Mouse (Mus musculus): ENCODE measurements around the gene Rps29. TPM values are rescaled to one million over a fixed set of nuclear protein-coding genes. Genes with fewer than 3 reads are reported as not detected.

Rps29 gene
- polyA plus RNA-seq, 1 experiment from 2014 or later = 1,322 TPM

- Histone ChIP-seq H3K4me1 (peaks cover 9% of the 10 kb centered on the region; the same call in 1 of the 2 replicates), H3K27ac (replicated peaks) (no peak overlapping the region), H3K9me3 (replicated peaks) (no peaks in the 10 kb centered on the region), H3K36me3 (no peaks in the 10 kb centered on the region), H3K27me3 (ENCODE audit: low read depth, poor library complexity, severe bottlenecking) (no peaks in the 10 kb centered on the region), H3K4me3 (no peak overlapping the region)
- DNase-seq (ENCODE audit: low spot score) = no peak
- 88% methylated on average over 7 of the region's 7 CpGs for WGBS
These were observed 19.1 kb downstream of the Rps29 start for GRCm38 (mm10) chr12:69139841-69140240.

DNA sequence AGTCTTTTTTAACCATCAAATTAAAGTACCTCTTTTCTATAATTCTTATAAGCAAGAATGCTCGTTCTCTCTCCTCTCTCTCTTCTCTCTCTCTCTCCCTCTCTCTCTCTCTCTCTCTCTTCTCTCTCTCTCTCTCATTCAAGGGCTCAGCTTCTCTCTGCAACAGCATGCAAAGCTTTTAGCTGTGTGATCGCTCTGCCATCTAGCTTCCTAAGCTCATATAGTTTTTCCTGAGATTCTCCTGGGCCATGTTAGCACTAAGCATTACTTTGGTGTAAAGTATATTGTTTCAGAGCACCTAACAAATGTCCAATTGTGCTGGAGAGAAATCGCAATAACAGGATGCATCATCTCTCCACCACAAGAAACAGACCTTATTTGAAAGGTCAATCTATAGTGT, 19.8 kb downstream of the Rps29 start:
- H3K27ac ChIP-seq (replicated peaks) = no peak overlapping the region
- WGBS = 88% methylated on average over 3 of the region's 3 CpGs
- peaks cover 9% of the 10 kb centered on the region; the same call in 1 of the 2 replicates for H3K4me1 ChIP-seq
- DNase-seq (ENCODE audit: low spot score) = no peak
- H3K4me3 ChIP-seq = no peak overlapping the region
- H3K27me3 ChIP-seq (ENCODE audit: low read depth, poor library complexity, severe bottlenecking) = no peaks in the 10 kb centered on the region
- no peaks in the 10 kb centered on the region for H3K9me3 ChIP-seq (replicated peaks)
- no peaks in the 10 kb centered on the region for H3K36me3 ChIP-seq

- H3K36me3 ChIP-seq = no peaks in the 10 kb centered on the region
- no peaks in the 10 kb centered on the region for H3K9me3 ChIP-seq (replicated peaks)
- H3K27ac ChIP-seq (replicated peaks) = no peak overlapping the region
- no peaks in the 10 kb centered on the region for H3K27me3 ChIP-seq (ENCODE audit: low read depth, poor library complexity, severe bottlenecking)
- WGBS = 9% methylated on average over 10 of the region's 10 CpGs
- no peak for DNase-seq (ENCODE audit: low spot score)
- no peak overlapping the region for H3K4me3 ChIP-seq
- peaks cover 10% of the 10 kb centered on the region; the same call in 1 of the 2 replicates for H3K4me1 ChIP-seq
These were observed 27.0 kb downstream of the Rps29 start for GRCm38 (mm10) chr12:69131981-69132380.

DNA sequence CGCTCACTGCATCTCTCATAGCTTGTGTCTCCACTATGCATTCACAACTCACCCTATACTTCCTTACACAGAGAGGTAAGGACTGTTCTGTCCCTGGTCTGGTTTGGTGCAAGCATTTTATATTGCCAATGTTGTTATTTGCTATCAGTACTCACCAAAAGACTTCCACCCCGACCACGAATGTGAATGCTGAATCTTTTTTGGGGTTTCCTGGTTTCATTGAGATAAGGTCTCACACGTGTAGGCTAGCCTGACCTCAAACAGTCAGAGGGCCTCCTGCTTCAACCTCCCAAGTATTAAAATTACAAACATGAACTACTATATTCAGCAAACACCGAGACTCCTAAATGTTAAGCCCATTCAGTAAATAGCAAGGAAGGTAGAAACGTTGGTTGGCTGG, 27.7 kb downstream of the Rps29 start:
- WGBS = 88% methylated on average over 6 of the region's 6 CpGs

GRCm38 (mm10) chr12:69130486-69130885, 28.5 kb downstream of the Rps29 start:
- DNase-seq (ENCODE audit: low spot score) = no peak
- H3K9me3 ChIP-seq (replicated peaks) = no peaks in the 10 kb centered on the region
- H3K27me3 ChIP-seq (ENCODE audit: low read depth, poor library complexity, severe bottlenecking) = no peaks in the 10 kb centered on the region

More for the DNA sequence above, 27.7 kb downstream of the Rps29 start:
- H3K27me3 ChIP-seq (ENCODE audit: low read depth, poor library complexity, severe bottlenecking) = no peaks in the 10 kb centered on the region
- no peak overlapping the region for H3K27ac ChIP-seq (replicated peaks)
- DNase-seq (ENCODE audit: low spot score) = no peak
- H3K4me1 ChIP-seq = peaks cover 10% of the 10 kb centered on the region; the same call in 1 of the 2 replicates
- no peaks in the 10 kb centered on the region for H3K9me3 ChIP-seq (replicated peaks)
- no peak overlapping the region for H3K4me3 ChIP-seq
- H3K36me3 ChIP-seq = no peaks in the 10 kb centered on the region

DNA sequence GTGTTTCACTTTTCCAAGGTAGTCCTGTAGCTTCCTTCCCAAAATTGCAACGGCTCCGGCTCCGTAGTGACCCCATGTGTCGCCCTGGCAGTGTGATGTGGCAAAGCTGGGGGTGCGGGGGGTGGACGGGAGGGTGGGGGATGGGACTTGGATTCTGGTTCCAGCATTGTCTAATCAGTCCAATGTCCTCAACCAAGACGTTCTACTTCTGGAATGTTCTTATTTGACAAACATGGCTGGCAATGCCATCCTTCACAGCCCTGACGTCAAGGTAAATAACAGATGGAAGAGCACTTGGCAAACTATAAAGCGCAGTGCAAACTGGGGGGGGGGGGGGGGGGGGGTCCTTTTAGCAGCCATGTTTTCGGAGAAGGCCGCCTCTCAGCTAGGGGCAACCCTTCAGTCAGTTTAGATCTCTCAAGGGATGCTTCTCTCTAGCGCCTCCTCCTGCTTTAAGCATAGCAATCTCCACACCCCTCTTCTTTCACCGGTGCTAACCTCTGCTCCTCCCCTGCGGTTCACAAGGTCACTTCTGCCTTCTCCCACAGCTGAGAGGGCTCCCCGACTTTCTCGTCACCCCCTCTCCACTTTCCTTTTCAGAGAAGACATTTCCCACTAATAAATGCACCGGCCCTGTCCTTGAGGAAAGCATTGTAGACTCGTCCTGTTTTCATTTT, 29.2 kb downstream of the Rps29 start:
- no peaks in the 10 kb centered on the region for H3K9me3 ChIP-seq (replicated peaks)
- H3K27ac ChIP-seq (replicated peaks) = no peak overlapping the region
- H3K4me1 ChIP-seq = peaks cover 10% of the 10 kb centered on the region; the same call in 1 of the 2 replicates
- H3K36me3 ChIP-seq = no peaks in the 10 kb centered on the region
- no peak for DNase-seq (ENCODE audit: low spot score)
- 0 out of 2 replicates have a peak overlapping the region, but pooled peaks have one; percentile 4 for H3K4me3 ChIP-seq
- 46% methylated on average over 17 of the region's 18 CpGs for whole genome bisulfite sequencing
- no peaks in the 10 kb centered on the region for H3K27me3 ChIP-seq (ENCODE audit: low read depth, poor library complexity, severe bottlenecking)

More at GRCm38 (mm10) chr12:69130486-69130885, 28.5 kb downstream of the Rps29 start:
- Histone ChIP-seq H3K4me3 (0 out of 2 replicates have a peak overlapping the region, but pooled peaks have one; percentile 4), H3K4me1 (peaks cover 10% of the 10 kb centered on the region; the same call in 1 of the 2 replicates), H3K36me3 (no peaks in the 10 kb centered on the region), H3K27ac (replicated peaks) (no peak overlapping the region)
- WGBS = 73% methylated on average over 12 of the region's 12 CpGs

DNA sequence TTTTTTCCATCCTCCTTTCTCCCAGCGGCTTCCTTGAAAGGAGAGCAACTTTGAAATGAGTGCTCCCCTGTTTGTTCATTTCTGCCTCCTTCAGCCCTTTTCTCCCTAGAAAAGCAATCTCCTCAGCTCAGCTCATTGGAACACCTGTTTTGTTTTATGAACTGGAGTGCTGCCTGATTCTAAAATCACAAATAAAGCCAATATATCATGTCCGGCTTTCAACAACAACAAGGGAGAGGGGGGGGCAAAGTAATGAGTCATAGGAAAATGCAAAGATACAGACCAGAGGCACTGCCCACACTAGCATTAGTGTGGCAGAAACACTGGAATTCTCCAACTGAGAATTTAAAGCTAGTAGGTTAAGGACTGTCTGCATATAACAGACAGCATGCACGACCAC, 31.4 kb downstream of the Rps29 start:
- 91% methylated on average over 3 of the region's 3 CpGs for WGBS
- Histone ChIP-seq H3K27me3 (ENCODE audit: low read depth, poor library complexity, severe bottlenecking) (no peaks in the 10 kb centered on the region), H3K9me3 (replicated peaks) (no peaks in the 10 kb centered on the region), H3K36me3 (no peaks in the 10 kb centered on the region), H3K4me3 (no peak overlapping the region), H3K4me1 (peaks cover 10% of the 10 kb centered on the region; the same call in 1 of the 2 replicates), H3K27ac (replicated peaks) (no peak overlapping the region)
- no peak for DNase-seq (ENCODE audit: low spot score)

DNA sequence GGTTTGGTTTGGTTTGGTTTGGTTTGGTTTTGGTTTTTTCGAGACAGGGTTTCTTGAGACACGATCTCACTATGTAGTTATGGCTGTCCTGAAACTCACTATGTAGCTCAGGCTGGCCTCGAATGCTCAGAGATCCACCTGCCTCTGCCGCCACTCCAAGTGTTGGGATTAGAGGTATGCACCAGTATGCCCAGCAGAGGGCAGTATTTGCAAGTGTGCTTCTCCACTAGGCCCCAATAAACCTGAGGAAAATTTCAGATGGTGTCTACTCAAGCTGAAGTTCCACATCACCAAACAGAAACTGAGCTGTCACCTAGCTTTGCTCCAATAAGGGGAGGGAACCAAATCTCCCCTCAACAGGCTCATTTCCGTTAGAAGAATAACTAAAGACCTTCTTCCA, 31.8 kb downstream of the Rps29 start:
- no peak for DNase-seq (ENCODE audit: low spot score)
- no peaks in the 10 kb centered on the region for H3K27me3 ChIP-seq (ENCODE audit: low read depth, poor library complexity, severe bottlenecking)

GRCm38 (mm10) chr12:69125066-69125465, 33.9 kb downstream of the Rps29 start:
- Histone ChIP-seq H3K9me3 (replicated peaks) (no peaks in the 10 kb centered on the region), H3K36me3 (no peaks in the 10 kb centered on the region), H3K4me1 (peaks cover 3% of the 10 kb centered on the region; the same call in 1 of the 2 replicates), H3K4me3 (no peak overlapping the region), H3K27me3 (ENCODE audit: low read depth, poor library complexity, severe bottlenecking) (no peaks in the 10 kb centered on the region), H3K27ac (replicated peaks) (no peak overlapping the region)
- DNase-seq (ENCODE audit: low spot score) = no peak
- WGBS = 93% methylated on average over 5 of the region's 5 CpGs

More for the DNA sequence above, 31.8 kb downstream of the Rps29 start:
- Histone ChIP-seq H3K9me3 (replicated peaks) (no peaks in the 10 kb centered on the region), H3K4me1 (peaks cover 8% of the 10 kb centered on the region; the same call in 1 of the 2 replicates), H3K4me3 (no peak overlapping the region), H3K27ac (replicated peaks) (no peak overlapping the region), H3K36me3 (no peaks in the 10 kb centered on the region)
- WGBS = 96% methylated on average over 5 of the region's 5 CpGs

GRCm38 (mm10) chr12:69122801-69123200, 36.2 kb downstream of the Rps29 start:
- H3K36me3 ChIP-seq = no peaks in the 10 kb centered on the region
- H3K27ac ChIP-seq (replicated peaks) = no peak overlapping the region
- no peaks in the 10 kb centered on the region for H3K27me3 ChIP-seq (ENCODE audit: low read depth, poor library complexity, severe bottlenecking)
- 91% methylated on average over 11 of the region's 11 CpGs for WGBS
- DNase-seq (ENCODE audit: low spot score) = no peak
- no peak overlapping the region for H3K4me3 ChIP-seq
- no peaks in the 10 kb centered on the region for H3K9me3 ChIP-seq (replicated peaks)
- H3K4me1 ChIP-seq = no peaks in the 10 kb centered on the region

DNA sequence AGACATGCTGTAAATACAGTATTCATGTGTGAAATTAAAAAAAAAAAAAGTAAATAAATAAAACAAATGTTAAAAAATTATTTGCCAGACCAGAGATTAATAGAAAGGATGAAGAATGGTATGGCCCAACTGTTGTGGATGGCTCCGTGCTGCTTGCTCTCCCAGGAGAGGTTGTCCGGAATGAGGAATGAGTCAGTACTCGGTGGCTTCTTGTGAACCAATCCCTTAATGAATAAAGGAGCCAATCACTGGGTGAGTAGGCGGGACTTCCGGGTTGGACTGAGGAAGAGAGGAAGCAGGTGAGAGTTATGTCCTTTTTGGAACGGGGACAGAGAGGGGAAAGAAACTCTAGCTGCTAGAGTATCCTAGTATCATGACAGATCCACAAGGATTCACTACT, 39.1 kb downstream of the Rps29 start:
- no peak overlapping the region for H3K4me3 ChIP-seq
- H3K27me3 ChIP-seq (ENCODE audit: low read depth, poor library complexity, severe bottlenecking) = no peaks in the 10 kb centered on the region
- no peaks in the 10 kb centered on the region for H3K4me1 ChIP-seq
- H3K36me3 ChIP-seq = no peaks in the 10 kb centered on the region
- H3K9me3 ChIP-seq (replicated peaks) = no peaks in the 10 kb centered on the region
- DNase-seq (ENCODE audit: low spot score) = no peak
- 90% methylated on average over 6 of the region's 6 CpGs for WGBS
- no peak overlapping the region for H3K27ac ChIP-seq (replicated peaks)
